Mouse (Mus musculus): ENCODE measurements around the gene Plet1. TPM values are rescaled to one million over a fixed set of nuclear protein-coding genes. Genes with fewer than 3 reads are reported as not detected.

Gene Plet1
- total RNA-seq, 2 experiments from 2014 or later: not detected

DNA sequence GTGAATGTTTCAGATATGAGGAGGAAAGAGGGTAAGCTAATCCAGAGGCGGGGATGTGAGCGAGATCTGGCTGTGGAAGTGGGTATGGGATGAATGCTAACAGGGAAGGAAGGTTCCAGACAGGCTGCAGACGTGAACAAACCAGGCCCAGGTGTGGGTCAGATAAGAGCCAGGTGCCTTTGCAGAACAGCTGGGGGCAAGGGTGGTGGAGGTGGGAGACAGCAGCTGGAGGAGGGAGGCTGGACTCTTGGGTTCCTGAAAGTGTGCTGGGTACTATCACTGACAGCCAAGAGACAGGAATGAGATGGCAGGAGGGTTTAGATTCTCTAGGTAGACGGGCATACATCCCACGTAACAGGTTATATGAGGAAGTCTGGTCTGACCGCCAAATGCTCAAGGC is 2.8 kb downstream of the Plet1 start:
- H3K4me3 ChIP-seq: no peak overlapping the region
- TF ChIP-seq CTCF (IDR thresholded peaks at IDR 0.05): no peak
- DNase-seq (ENCODE audit: extremely low spot score in 1 of 2, low spot score in 2 of 2): no peak
- H3K27ac ChIP-seq: no peak overlapping the region
- intact Hi-C loops (cut with DNase I): no loop called here

DNA sequence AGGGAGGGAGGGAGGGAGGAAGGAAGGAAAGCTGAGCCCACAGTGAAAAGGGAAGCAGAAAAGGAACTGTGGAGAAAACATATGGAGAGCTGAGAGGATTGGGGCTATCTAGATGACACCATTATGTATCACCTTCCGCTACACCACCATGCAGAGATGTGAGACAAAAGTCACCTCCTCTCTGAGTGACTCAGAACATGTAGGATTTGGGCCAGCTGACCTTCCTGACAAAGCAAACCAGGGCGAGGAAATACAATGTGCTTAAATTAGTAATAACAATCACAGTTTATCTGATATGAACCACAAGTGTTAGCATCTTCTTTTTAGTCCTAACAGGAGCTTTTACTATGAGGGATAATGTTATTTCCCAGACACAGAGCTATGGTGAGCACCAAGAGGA is 3.2 kb downstream of the Plet1 start:
- DNase-seq (ENCODE audit: extremely low spot score in 1 of 2, low spot score in 2 of 2): no peak
- intact Hi-C loops (cut with DNase I): no loop called here
- H3K27ac ChIP-seq: no peak overlapping the region
- no peak overlapping the region for H3K4me3 ChIP-seq
- no peak for TF ChIP-seq CTCF (IDR thresholded peaks at IDR 0.05)

DNA sequence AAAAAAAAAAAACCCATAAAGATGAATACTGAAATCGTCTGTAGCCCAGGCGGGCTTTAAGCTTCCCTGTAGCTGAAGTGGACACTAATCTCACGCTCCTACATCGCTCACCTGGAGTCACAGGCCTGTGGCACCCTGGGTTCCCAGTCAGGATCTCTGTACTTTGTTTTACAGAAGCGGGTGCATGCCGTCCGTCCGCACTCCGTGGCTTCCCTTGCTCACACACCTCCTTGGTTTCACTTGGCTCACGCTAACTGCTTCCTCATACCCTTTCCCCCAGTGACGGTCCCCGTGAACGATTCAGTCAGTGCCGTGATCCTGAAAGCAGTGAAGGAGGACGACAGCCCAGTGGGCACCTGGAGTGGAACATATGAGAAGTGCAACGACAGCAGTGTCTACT is 4.5 kb downstream of the Plet1 start:
- Histone ChIP-seq H3K4me3 (no peak overlapping the region), H3K27ac (no peak overlapping the region)
- DNase-seq (ENCODE audit: extremely low spot score in 1 of 2, low spot score in 2 of 2): no peak
- TF ChIP-seq CTCF (IDR thresholded peaks at IDR 0.05): no peak
- intact Hi-C loops (cut with DNase I): no loop called here

DNA sequence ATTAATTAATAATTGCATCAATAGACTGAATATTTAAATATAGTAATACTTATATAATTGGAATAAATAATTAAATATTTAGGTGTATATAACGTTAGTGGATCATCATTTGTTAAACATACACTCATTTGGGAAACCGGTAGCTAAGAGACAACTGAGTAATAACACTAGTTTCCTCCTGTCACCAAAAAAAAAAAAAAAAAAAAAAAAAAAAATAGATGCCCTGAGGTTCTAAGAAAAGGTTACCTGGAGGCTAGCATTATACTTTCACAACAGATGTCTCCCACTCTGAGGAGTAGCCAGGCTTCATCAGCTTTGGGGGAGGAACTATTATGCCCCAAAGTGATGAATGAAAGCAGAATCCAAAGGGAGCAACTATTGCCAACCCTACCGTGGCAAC is 5.5 kb downstream of the Plet1 start:
- intact Hi-C loops (cut with DNase I): no loop called here
- TF ChIP-seq CTCF (IDR thresholded peaks at IDR 0.05): no peak
- no peak for DNase-seq (ENCODE audit: extremely low spot score in 1 of 2, low spot score in 2 of 2)

DNA sequence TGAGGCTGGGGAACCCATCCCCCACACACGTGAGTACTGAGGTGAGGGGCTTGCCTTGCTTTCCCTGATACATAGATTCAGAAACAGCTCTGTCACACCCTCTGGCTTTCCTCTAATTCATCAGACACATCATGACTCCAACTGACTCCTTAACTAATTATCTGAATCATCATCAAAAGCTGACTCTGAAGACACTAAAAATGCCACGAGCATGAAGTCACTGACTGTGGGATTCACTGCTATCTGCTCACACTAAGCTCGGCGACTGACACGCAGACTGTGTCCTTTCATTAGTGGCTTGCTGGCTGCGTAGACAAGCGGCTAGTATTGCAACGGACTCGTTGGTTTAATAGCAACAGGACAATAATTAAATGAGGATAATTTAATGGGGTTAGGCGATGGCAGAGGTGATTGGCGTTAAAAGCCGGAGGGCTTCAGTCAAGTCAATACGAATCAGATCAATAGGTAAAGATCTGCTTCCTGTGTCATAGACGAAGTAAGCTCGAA is 6.2 kb downstream of the Plet1 start:
- no peak overlapping the region for H3K4me3 ChIP-seq
- TF ChIP-seq CTCF (IDR thresholded peaks at IDR 0.05): no peak
- H3K27ac ChIP-seq: no peak overlapping the region
- no peak for DNase-seq (ENCODE audit: extremely low spot score in 1 of 2, low spot score in 2 of 2)
- intact Hi-C loops (cut with DNase I): no loop called here

More for the DNA sequence above, 5.5 kb downstream of the Plet1 start:
- Histone ChIP-seq H3K4me3 (no peak overlapping the region), H3K27ac (no peak overlapping the region)

DNA sequence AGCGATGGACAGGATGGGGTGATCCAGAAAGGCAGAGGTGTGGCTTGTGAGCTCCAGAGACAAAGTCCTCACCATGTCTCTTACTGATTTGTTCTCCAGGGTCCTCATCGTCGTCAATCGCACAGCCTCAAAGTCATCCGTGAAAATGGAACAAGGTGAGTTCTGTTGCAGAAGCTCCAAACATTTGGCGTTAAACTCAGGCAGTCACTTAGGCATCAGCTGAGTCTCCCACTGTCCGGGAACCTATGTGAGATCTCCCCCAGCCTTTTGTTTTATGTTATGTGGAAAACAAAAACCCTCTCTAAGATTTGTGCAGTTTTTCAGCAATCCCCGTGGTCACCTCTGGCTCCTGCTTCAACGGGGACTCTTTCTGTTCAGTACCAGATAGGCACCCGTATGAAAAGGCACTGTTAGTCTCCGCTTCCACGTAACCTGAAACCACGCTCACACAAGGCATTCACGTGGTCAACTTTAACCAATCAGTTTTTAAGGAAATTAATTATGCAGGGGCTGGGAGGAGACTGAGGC is 6.7 kb downstream of the Plet1 start:
- no peak for TF ChIP-seq CTCF (IDR thresholded peaks at IDR 0.05)
- DNase-seq (ENCODE audit: extremely low spot score in 1 of 2, low spot score in 2 of 2): no peak
- intact Hi-C loops (cut with DNase I): no loop called here
- Histone ChIP-seq H3K27ac (no peak overlapping the region), H3K4me3 (0 out of 2 replicates have a peak overlapping the region, but pooled peaks have one; percentile 11)

DNA sequence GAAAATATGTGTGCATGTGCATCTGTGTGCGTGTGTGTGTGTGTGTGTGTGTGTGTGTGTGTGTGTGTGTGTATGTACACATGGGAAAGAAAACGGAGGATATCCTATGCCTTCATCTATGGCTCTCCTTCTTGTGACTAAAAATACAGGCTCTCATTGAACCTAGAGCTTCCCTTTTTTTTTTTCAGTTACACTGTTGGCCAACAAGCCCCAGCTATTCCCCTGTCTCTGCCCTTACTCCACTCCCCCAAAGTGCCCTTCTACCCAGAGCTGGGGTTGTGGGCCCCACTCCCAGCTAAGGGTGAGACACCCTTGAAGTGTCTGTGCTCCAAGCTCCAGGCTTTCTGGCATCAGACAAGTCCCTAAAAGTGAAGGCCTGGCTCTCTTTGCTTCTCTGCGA is 8.6 kb downstream of the Plet1 start:
- no peak for DNase-seq (ENCODE audit: extremely low spot score in 1 of 2, low spot score in 2 of 2)
- intact Hi-C loops (cut with DNase I): no loop called here
- TF ChIP-seq CTCF (IDR thresholded peaks at IDR 0.05): no peak
- Histone ChIP-seq H3K27ac (no peak overlapping the region), H3K4me3 (no peak overlapping the region)

DNA sequence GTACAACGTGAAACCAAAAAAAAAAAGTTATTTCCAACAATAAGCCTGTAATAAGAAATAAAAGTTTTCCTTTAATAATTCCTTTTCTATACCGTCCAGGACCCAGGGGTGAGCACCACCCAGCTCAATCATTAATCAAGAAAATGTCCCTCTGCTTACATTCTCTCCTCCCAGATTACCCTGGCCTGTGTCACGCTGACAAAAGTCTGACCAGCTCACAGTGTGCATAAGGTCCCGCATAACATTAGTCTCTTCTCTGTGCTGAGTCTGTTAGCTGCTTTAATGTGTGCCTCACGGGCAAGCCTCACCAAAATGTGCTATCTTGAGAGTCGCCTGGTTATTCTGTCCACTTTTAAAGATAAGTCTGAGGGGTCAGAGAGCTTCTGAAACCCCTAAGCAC is 11.1 kb downstream of the Plet1 start:
- intact Hi-C loops (cut with DNase I): no loop called here
- no peak overlapping the region for H3K27ac ChIP-seq
- no peak for TF ChIP-seq CTCF (IDR thresholded peaks at IDR 0.05)

DNA sequence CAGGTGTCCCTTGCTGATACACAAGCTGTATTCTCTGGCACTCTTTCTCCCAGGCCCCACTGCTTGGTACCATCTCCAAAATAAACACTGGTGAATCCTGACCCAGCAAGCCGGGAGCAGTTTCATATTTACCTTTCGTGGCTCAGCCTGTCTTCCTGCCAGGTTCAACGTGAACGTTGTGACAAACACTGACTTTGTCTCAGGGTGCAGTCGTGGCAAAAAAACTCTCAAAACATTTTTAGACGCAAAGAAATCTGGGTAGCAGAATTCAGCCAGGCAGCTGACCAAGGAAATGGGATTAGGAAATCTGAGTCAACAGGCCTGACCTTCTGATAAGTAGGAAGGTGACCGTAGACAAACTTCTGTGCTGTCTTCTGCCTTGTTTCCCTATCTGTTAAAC is 13.2 kb downstream of the Plet1 start:
- no peak for TF ChIP-seq CTCF (IDR thresholded peaks at IDR 0.05)
- intact Hi-C loops (cut with DNase I): no loop called here
- no peak overlapping the region for H3K27ac ChIP-seq
- no peak for DNase-seq (ENCODE audit: extremely low spot score in 1 of 2, low spot score in 2 of 2)
- no peak overlapping the region for H3K4me3 ChIP-seq

More for the DNA sequence above, 11.1 kb downstream of the Plet1 start:
- DNase-seq (ENCODE audit: extremely low spot score in 1 of 2, low spot score in 2 of 2): no peak
- H3K4me3 ChIP-seq: no peak overlapping the region

DNA sequence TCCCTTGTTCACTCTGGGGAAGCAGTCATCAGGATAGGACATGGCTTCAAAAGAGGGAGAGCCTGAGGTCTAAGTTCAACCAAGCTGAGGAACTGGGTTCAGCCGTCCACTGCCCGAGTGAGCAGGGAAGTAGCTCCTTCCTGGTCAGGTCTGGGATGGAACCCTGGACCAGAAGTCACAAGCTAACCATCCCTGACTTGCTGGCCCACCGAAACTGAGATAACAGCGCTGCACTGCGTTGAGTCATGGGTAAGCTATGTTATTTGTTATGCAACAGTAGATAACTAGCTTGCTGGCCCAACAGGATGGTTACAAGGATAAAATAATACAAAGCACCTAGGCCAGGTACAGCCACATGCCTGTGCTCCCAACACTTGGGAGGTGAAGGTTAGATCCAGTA is 21.1 kb downstream of the Plet1 start:
- intact Hi-C loops (cut with DNase I): loop anchor here (5.0 kb wide), 1 partner anchor 38 kb away; no protein-coding TSS in a partner anchor
- no peak for TF ChIP-seq CTCF (IDR thresholded peaks at IDR 0.05)
- DNase-seq (ENCODE audit: extremely low spot score in 1 of 2, low spot score in 2 of 2): no peak

DNA sequence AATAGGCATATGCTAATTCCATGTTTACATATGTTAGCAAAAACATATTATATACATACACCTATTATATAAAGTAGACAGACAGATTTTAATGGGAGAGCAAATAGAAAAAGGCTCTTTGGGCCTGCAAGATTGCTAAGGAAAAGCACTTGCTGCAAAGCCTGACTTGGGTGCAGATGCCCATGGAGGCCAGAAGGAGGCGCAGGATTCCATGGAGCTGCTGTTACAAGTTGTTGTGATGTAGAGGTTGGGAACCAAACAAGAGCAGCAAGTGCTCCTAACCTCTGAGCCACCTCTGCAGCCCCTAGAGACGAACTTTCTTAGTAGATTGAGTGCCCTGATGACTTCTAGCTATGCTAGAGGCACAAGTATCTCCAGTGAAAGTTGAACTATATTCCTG is 24.5 kb downstream of the Plet1 start:
- Histone ChIP-seq H3K27ac (no peak overlapping the region), H3K4me3 (no peak overlapping the region)
- no peak for DNase-seq (ENCODE audit: extremely low spot score in 1 of 2, low spot score in 2 of 2)
- intact Hi-C loops (cut with DNase I): loop anchor here (5.0 kb wide), 1 partner anchor 41 kb away; no protein-coding TSS in a partner anchor
- peak; percentile 41 for TF ChIP-seq CTCF (IDR thresholded peaks at IDR 0.05)

More for the DNA sequence above, 21.1 kb downstream of the Plet1 start:
- Histone ChIP-seq H3K4me3 (no peak overlapping the region), H3K27ac (no peak overlapping the region)

DNA sequence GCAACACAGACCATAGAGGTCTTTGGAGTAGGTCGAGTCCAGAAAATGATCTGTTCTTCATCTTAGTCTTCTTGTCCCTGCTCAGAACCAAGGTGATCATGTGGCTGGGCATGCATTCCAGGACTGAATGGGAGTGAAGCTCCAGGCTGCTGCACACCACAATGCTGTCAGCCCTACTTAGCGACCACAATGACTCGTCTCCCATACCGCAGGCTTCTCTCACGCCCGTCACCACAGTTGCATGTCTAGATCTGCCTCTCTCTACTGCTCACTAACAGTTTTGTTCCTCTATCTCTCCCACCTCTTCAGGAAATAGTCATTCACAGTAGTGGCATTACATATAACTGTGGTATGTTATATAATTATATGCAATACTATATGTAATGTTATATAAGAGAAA is 26.4 kb downstream of the Plet1 start:
- no peak for TF ChIP-seq CTCF (IDR thresholded peaks at IDR 0.05)
- H3K27ac ChIP-seq: no peak overlapping the region
- no peak for DNase-seq (ENCODE audit: extremely low spot score in 1 of 2, low spot score in 2 of 2)
- H3K4me3 ChIP-seq: no peak overlapping the region
- intact Hi-C loops (cut with DNase I): no loop called here

DNA sequence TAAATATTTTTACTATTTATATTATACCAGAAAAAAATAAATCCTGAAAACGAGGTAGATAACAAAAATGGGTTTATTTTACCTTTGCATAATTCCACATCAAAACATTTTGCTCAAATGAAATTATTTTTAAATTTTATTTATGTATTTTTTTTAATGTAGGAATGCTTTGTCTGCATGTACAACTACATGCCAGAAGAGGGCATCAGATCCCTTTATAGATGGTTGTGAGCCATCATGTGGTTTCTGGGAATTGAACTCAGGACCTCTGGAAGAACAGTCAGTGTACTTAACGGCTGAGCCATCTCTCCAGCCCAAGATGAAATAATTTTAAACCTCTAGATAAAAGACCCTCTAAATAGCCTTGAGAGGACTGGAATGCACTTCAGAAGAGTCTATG is 27.2 kb downstream of the Plet1 start:
- intact Hi-C loops (cut with DNase I): no loop called here
- Histone ChIP-seq H3K27ac (no peak overlapping the region), H3K4me3 (no peak overlapping the region)
- DNase-seq (ENCODE audit: extremely low spot score in 1 of 2, low spot score in 2 of 2): no peak
- peak; percentile 33 for TF ChIP-seq CTCF (IDR thresholded peaks at IDR 0.05)

Measured in left cerebral cortex, adult 2 months (tissue).